Mouse (Mus musculus) embryonic facial prominence, embryonic 11.5 days (tissue): Measurements from ENCODE around the gene Rsl1d1. TPM values are rescaled to one million over a fixed set of nuclear protein-coding genes. Genes with fewer than 3 reads are reported as not detected.
"Not testable (repeated sequence)": the region's sequence is repeated elsewhere in the genome, so short reads cannot be mapped to it uniquely, and the experiment has no call there.

Source experiments
- ATAC-seq: fragments of 200-750 bp; cut with Nextera tagmentation; replicated peaks from 2 replicates; pipeline ENCODE4 v1.8.0; 2017; ENCODE audit warnings: low read depth; ENCODE audit not compliant: insufficient number of reproducible peaks, low FRiP score, low TSS enrichment
- DNase-seq: peaks from one replicate; pipeline ENCODE4 v3.0.0-alpha.2; 2015; ENCODE audit warnings: low spot score
- H3K27ac ChIP-seq: fragments of 300-500 bp; sonication (generic); replicated peaks from 2 replicates; pipeline ENCODE4 v1.5.1; 2014; ENCODE audit warnings: mild to moderate bottlenecking, low read depth, low read length, control low read depth
- H3K27me3 ChIP-seq: fragments of 300-500 bp; sonication (generic); 2 replicates; pipeline ENCODE4 v1.6.1; 2014; ENCODE audit warnings: mild to moderate bottlenecking, low read length, moderate library complexity, mixed read lengths; ENCODE audit not compliant: control insufficient read depth, insufficient read depth
- H3K36me3 ChIP-seq: fragments of 300-500 bp; sonication (generic); replicated peaks from 2 replicates; pipeline ENCODE4 v1.6.1; 2014; ENCODE audit warnings: low read depth, mild to moderate bottlenecking, low read length, moderate library complexity, mixed read lengths; ENCODE audit not compliant: control insufficient read depth, insufficient read depth
- H3K4me1 ChIP-seq: fragments of 300-500 bp; sonication (generic); 2 replicates; pipeline ENCODE4 v1.6.1; 2014; ENCODE audit warnings: low read length, mixed read lengths; ENCODE audit not compliant: control insufficient read depth, insufficient read depth
- H3K4me2 ChIP-seq: fragments of 300-500 bp; sonication (generic); 2 replicates; pipeline ENCODE4 v1.6.1; 2014; ENCODE audit warnings: low read depth, mild to moderate bottlenecking, control low read depth, low read length, moderate library complexity
- H3K4me3 ChIP-seq: fragments of 300-500 bp; sonication (generic); 2 replicates; pipeline ENCODE4 v1.5.1; 2014; ENCODE audit warnings: low read depth, low read length, control low read depth
- H3K9ac ChIP-seq: fragments of 300-500 bp; sonication (generic); replicated peaks from 2 replicates; pipeline ENCODE4 v1.6.1; 2014; ENCODE audit warnings: mild to moderate bottlenecking, control low read depth, low read length
- H3K9me3 ChIP-seq: fragments of 300-500 bp; sonication (generic); replicated peaks from 2 replicates; pipeline ENCODE4 v1.6.1; 2016; ENCODE audit warnings: mild to moderate bottlenecking, low read length, inconsistent platforms, mixed read lengths; ENCODE audit not compliant: control insufficient read depth
- WGBS: fragments of 180-500 bp; shearing (Covaris S2); extraction: QIAGEN DNeasy Blood & Tissue Kit; methylation state at CpG from one replicate; pipeline ENCODE4 v1.1.7; 2014; 5-methylcytosine and 5-hydroxymethylcytosine counted together
- polyA plus RNA-seq: library from polyadenylated mRNA; unstranded; fragments of >200 nt; fragmentation: Nextera tagmentation; extraction: Ambion mirVana; gene quantifications from 2 replicates; pipeline ENCODE4 v1.2.1, GENCODE M21; 2014

Gene Rsl1d1
- polyA plus RNA-seq, 1 experiment from 2014 or later, result 309 TPM

GRCm38 (mm10) chr16:11175489-11176207 is 27.5 kb downstream of the Rsl1d1 start:
- under 1% methylated on average over 71 of the region's 72 CpGs for WGBS
- ATAC-seq, result peak; percentile 53

GRCm38 (mm10) chr16:11175100-11175488 is 28.0 kb downstream of the Rsl1d1 start:
- no peak for DNase-seq
- peak overlapping the region; percentile 78 for H3K4me3 ChIP-seq
- WGBS, result 9% methylated on average over 9 of the region's 9 CpGs
- H3K9ac ChIP-seq, result peak overlapping the region; percentile 81
- no peaks in the 10 kb centered on the region for H3K9me3 ChIP-seq
- peak overlapping the region; percentile 72 for H3K4me2 ChIP-seq
- H3K27ac ChIP-seq, result peak overlapping the region; percentile 42
- no peaks in the 10 kb centered on the region for H3K27me3 ChIP-seq
- H3K4me1 ChIP-seq, result no peaks in the 10 kb centered on the region
- H3K36me3 ChIP-seq, result no peaks in the 10 kb centered on the region
- no peak for ATAC-seq

More at GRCm38 (mm10) chr16:11175489-11176207, 27.5 kb downstream of the Rsl1d1 start:
- peak; percentile 82 for DNase-seq
- Histone ChIP-seq H3K9ac (peak overlapping the region; percentile 81), H3K4me1 (no peaks in the 10 kb centered on the region), H3K4me3 (peak overlapping the region; percentile 78), H3K9me3 (no peaks in the 10 kb centered on the region), H3K36me3 (no peaks in the 10 kb centered on the region), H3K27ac (peak overlapping the region; percentile 42), H3K4me2 (peak overlapping the region; percentile 72), H3K27me3 (no peaks in the 10 kb centered on the region)

- Histone ChIP-seq H3K9ac (no peak overlapping the region), H3K4me2 (peak overlapping the region; percentile 72), H3K27ac (no peak overlapping the region), H3K9me3 (no peaks in the 10 kb centered on the region), H3K36me3 (no peaks in the 10 kb centered on the region), H3K4me1 (no peaks in the 10 kb centered on the region), H3K27me3 (no peaks in the 10 kb centered on the region), H3K4me3 (peak overlapping the region; percentile 78)
- 9% methylated on average over 10 of the region's 10 CpGs for WGBS
- ATAC-seq (no peak), DNase-seq (peak; percentile 76)
Measured at GRCm38 (mm10) chr16:11174671-11175081, 28.5 kb downstream of the Rsl1d1 start.

DNA sequence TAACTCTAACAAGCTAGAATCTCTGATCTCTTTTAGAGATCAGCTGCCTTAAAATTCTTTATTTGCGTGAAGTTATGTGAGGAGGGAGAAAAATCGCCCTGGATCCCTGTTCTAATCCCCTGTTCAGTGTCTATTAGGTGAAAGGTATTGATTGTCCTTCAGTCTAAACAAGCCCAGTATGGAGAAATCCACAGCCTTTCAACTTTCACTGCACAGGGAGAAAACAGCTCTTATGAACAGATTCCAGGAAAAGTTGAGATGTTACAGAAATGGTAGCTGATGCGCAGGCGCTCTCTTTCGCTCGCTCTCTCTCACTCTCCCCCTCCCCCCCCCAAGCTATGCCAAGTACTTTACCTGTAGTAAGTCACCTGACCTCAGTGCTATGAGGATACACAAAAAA is 31.5 kb downstream of the Rsl1d1 start:
- Histone ChIP-seq H3K4me3 (no peak overlapping the region), H3K9ac (no peak overlapping the region), H3K36me3 (no peaks in the 10 kb centered on the region), H3K27ac (no peak overlapping the region), H3K27me3 (no peaks in the 10 kb centered on the region), H3K9me3 (no peaks in the 10 kb centered on the region), H3K4me2 (no peak overlapping the region), H3K4me1 (no peaks in the 10 kb centered on the region)
- DNase-seq, result no peak
- WGBS, result 86% methylated on average over 6 of the region's 6 CpGs
- no peak for ATAC-seq

DNA sequence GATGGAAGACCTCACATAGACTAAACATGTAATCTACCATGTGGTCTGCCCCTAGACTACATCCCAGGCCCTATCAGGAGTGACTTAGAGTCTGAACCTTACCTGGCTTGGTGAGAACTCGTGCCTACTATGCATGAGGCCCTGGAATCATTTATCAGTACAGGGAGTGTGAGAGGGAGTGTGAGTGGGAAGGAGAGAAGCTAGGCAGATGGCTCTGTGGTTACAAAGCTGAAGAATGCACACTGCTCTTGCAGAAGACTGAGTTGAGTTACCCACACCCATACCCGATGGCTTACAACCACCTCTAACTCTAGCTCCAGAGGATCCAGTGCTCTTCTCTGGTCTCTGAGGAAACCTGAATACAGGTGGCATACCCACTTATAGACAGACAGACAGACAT is 36.7 kb downstream of the Rsl1d1 start:
- 89% methylated on average over 2 of the region's 2 CpGs for WGBS
- Histone ChIP-seq H3K4me3 (no peak overlapping the region), H3K36me3 (no peaks in the 10 kb centered on the region), H3K27me3 (no peaks in the 10 kb centered on the region), H3K4me1 (no peaks in the 10 kb centered on the region), H3K4me2 (no peak overlapping the region), H3K27ac (no peak overlapping the region), H3K9me3 (no peaks in the 10 kb centered on the region), H3K9ac (no peak overlapping the region)
- no peak for DNase-seq
- ATAC-seq, result no peak

DNA sequence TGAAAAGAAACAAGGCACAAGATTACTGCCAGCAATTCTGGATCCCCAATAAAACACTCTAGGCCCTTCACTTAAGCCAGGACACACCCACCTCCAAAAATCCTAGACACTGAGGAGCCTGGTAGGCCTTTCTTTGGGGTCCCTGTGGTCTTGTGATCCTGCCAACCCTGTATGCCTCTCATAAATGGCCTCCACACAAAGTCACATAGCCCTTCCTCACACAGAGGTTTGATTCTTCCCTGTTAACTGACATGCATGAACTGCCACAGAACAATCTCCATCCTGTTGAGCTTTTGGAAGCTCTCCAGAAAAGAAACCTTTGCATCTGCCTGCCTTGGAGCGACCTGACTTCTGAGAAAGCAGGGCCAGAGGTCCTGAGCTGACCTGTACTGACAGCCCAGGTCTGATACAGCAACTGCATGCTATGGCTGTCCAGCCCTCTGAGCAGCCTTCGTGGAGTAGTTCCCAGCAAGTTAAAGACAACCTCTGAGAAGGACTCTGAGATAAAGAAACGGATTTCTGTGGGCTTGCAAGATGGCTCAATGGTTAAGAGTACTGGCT is 38.4 kb downstream of the Rsl1d1 start:
- no peaks in the 10 kb centered on the region for H3K4me1 ChIP-seq
- ATAC-seq (no peak), DNase-seq (no peak)
- H3K27me3 ChIP-seq, result no peaks in the 10 kb centered on the region
- no peak overlapping the region for H3K4me2 ChIP-seq
- no peaks in the 10 kb centered on the region for H3K36me3 ChIP-seq
- H3K9me3 ChIP-seq, result no peaks in the 10 kb centered on the region
- H3K27ac ChIP-seq, result no peak overlapping the region
- WGBS, result 81% methylated on average over 3 of the region's 3 CpGs
- no peak overlapping the region for H3K4me3 ChIP-seq
- H3K9ac ChIP-seq, result no peak overlapping the region

GRCm38 (mm10) chr16:11157721-11158120 is 45.4 kb downstream of the Rsl1d1 start:
- WGBS, result 64% methylated on average over 1 of the region's 3 CpGs
- not testable (repeated sequence) for H3K4me1 ChIP-seq, H3K36me3 ChIP-seq, H3K4me3 ChIP-seq, H3K9me3 ChIP-seq, ATAC-seq, H3K27ac ChIP-seq, H3K9ac ChIP-seq, DNase-seq, H3K4me2 ChIP-seq, H3K27me3 ChIP-seq

GRCm38 (mm10) chr16:11154500-11154899 is 48.6 kb downstream of the Rsl1d1 start:
- Histone ChIP-seq H3K4me1 (no peaks in the 10 kb centered on the region), H3K9me3 (no peaks in the 10 kb centered on the region), H3K27ac (no peak overlapping the region), H3K4me2 (no peak overlapping the region), H3K27me3 (no peaks in the 10 kb centered on the region), H3K4me3 (no peak overlapping the region), H3K9ac (no peak overlapping the region), H3K36me3 (peaks cover 7% of the 10 kb centered on the region)
- ATAC-seq, result no peak
- no peak for DNase-seq
